Mouse (Mus musculus): ENCODE data around the gene Gpatch1.

The Gpatch1 gene

GRCm38 (mm10) chr7:35317729-35318609, at the start of gene Gpatch1:
Gpatch1 (minus strand) TSS chr7:35318440.
- 1% methylated on average over 39 of the region's 39 CpGs for WGBS

- 82% methylated on average over 12 of the region's 12 CpGs for WGBS
Observed at GRCm38 (mm10) chr7:35365161-35365910, 47.1 kb upstream of the Gpatch1 start.

- WGBS: 88% methylated on average over 5 of the region's 5 CpGs
Observed at GRCm38 (mm10) chr7:35362868-35363267, 44.6 kb upstream of the Gpatch1 start.

DNA sequence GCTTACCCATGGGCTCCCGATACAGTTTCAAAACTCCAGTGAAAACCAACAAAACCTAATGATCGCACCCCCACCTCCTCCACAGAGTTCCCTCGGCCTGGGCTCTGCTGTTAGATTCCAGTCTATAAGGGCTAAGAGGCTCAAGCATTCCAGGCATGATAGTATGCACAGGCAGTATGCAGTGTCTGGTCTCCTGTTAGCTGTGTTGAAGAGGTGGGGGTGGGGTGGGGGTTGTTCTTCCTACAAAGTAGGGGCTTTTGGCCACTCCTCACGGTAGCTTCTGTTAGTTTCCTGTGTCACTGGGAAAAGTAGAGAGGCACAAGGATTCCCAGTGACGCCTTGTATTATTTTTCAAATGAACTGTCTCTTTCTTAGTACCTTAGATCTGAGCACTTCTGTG, 44.0 kb upstream of the Gpatch1 start:
- WGBS: 88% methylated on average over 5 of the region's 5 CpGs

DNA sequence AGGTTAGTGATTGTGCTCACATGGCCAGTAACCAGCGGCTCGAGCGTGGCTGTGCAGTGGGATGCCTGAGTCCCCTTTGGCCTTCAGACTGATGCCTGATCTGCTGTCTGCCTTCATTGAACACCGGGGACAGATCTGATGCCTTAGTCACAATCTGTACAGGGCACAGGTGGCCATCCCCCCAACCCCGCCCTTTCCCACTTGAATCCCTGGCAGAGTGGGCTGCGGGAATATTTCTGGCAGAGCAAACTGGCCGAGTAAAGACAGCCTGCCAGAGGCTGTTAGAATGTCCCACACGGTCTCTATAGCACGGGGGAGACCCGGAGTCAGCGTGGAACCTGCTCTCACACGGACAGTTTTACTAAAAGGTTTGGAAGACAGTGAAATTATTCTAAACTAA, 39.4 kb upstream of the Gpatch1 start:
- 83% methylated on average over 12 of the region's 12 CpGs for WGBS

- 89% methylated on average over 5 of the region's 5 CpGs for WGBS
Observed at GRCm38 (mm10) chr7:35355303-35355872, 37.1 kb upstream of the Gpatch1 start.

DNA sequence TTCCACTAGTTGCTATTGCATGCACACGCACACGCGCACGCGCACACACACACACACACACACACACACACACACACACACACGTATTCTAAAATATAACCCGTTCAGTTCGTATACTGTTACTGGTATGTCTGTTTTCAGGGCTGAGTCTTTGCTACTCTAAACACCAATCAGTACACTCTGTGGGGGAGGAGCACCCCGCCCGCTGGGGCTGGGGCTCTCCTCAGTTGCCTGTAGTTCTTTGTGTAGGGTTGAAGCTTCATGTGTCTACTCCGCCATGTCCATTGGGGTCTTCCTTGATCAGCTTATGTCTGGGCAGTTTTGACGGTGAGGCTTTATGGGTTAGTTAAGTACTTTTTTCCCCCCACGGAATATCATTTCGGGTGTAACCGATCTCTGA, 35.1 kb upstream of the Gpatch1 start:
- WGBS: 97% methylated on average over 15 of the region's 15 CpGs

- WGBS: 91% methylated on average over 3 of the region's 3 CpGs
Observed at GRCm38 (mm10) chr7:35351155-35351554, 32.9 kb upstream of the Gpatch1 start.

GRCm38 (mm10) chr7:35349886-35350684, 31.8 kb upstream of the Gpatch1 start:
- WGBS: 95% methylated on average over 8 of the region's 8 CpGs

GRCm38 (mm10) chr7:35349022-35349421, 30.8 kb upstream of the Gpatch1 start:
- 92% methylated on average over 4 of the region's 4 CpGs for WGBS

DNA sequence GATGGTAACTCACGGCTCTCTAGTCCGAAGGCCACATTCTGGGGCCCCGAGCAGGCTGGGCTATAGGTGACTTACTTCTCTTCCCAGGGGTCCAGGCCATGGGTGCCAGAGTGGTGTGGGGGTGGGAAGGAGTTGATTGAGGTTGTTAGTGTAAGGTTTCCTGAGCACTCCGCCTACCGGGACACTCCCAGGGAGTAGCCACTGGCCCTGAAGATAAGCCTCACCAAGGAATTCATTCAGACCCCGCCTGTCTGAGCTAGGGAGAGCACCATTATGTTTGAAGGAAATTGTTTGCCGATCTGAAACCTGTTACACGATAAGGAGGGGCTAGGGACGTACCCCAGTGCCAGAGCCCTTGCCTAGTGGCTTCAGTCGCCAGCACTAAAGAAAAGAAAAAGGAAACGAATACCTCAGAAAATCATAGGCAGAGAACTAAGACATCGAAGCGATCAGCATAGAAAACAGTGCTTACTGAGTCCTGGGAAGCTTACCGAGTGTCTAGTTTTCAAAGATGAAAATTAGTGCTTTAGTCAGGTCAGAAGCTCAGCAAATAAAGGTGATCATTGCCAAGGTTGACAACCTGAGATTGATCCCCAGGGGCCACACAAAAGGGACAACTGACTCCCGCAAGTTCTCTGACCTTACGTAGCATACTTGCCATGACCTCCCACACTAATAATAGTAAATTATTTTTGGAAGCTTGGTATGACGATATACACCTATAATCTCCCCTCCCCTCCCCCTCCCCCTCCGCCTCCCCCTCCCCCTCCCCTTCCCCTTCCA, 29.9 kb upstream of the Gpatch1 start:
- WGBS: 79% methylated on average over 17 of the region's 18 CpGs

DNA sequence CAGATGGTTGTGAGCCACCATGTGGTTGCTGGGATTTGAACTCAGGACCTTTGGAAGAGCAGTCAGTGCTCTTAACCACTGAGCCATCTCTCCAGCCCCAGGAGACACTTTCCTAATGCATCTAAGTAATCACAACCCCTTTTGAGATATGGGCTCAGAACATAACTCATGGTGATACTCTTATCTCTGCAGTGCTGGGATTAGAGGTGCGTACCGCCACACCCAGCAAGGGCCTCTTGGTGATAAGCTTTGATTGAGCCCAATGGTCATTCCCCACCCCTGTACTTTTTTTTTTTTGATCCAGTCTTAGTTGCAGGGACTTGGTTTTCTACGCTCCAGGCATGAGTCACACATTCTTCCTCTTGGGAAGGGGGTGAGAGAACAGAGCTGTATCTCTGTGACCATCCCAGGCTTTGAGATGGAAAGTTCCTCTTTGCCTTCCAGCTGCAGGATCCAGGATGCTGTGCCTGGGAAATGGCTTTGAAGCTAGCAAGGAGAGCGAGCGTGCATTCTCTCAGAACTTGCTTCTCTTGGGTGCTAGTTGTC, 26.6 kb upstream of the Gpatch1 start:
- WGBS: 86% methylated on average over 5 of the region's 5 CpGs

- WGBS: 36% methylated on average over 4 of the region's 4 CpGs
Observed at GRCm38 (mm10) chr7:35342498-35342897, 24.3 kb upstream of the Gpatch1 start.

DNA sequence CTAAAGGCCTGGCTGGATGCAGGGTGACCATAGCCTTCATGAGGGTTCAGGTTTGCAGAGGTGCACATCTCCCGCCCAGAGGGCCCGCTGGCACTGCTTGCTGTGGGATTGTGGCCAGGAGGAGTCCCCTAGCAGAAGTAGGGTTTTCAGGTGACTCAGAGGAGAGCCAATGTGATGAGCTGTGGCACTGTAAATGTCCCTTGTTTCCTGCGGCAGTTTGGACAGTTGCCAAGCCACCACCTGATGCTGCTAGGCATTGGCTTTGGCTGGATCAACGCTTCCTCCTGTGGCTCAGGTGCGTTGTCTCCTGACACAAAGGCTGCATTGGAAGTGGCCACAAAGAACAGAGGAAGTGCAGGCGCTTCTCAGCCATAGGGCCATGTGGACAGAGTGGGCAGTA, 23.0 kb upstream of the Gpatch1 start:
- 76% methylated on average over 6 of the region's 6 CpGs for WGBS

GRCm38 (mm10) chr7:35340196-35340595, 22.0 kb upstream of the Gpatch1 start:
- WGBS: 51% methylated on average over 5 of the region's 5 CpGs

DNA sequence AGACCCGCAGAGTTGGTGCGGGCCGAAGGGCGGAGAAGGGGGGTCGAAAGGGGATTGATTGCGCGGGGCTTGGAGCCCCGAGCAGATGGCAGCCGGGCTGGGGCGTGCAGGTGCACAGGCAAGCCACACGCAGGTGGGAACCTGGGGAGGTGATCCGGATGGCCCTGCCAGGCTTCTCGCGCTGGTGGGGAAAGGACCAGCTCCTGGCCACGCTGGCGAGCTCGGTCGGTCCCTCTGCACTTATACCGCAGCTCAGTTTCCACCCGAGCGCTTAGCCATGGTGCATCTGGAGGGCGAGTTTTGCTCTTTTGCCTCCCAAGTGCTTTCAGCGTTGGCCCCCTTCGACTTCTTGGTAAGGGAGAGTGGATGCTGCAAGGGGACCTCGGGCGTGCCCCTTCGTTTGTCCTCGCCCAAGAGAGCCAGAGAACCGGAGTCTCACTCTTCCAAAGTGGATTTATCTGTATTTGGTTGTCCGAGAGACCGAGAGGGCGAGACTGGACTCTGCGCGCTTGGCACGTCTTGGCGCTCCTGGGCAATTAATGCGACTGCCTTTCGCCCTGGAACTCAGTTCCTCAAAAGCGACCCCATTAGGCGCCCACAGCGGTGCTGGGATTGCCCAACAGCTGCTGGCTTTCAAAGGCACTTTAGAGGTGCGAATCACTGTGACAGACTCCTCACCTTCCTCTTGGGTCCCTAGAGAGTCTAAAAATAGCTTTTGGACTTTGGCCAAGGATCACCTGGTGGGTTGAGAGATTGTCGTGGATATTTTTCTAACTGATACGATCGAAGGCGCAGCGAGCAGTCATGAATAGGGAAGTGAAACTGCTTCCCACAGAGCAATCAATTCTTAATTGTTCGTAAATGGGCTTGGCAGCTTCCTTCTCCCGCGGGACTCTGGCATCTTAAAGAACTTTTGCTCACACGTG, 16.6 kb upstream of the Gpatch1 start:
- WGBS: 3% methylated on average over 51 of the region's 51 CpGs

- WGBS: under 1% methylated on average over 52 of the region's 52 CpGs
Observed at GRCm38 (mm10) chr7:35333692-35334526, 15.7 kb upstream of the Gpatch1 start, which contains the start of gene Rhpn2. Rhpn2 (plus strand) TSS chr7:35334170.

GRCm38 (mm10) chr7:35333231-35333651, 15.0 kb upstream of the Gpatch1 start:
- under 1% methylated on average over 19 of the region's 19 CpGs for WGBS

All from cerebral cortex, adult 2 months (tissue).